Mouse (Mus musculus): ENCODE measurements around the gene Gm13723.

Gene Gm13723

GRCm38 (mm10) chr2:86874702-86875101, at the start of gene Gm13723:
Gm13723 (minus strand) TSS chr2:86874802.
- no peak for DNase-seq (ENCODE audit: low read depth in 2 of 2, low spot score in 2 of 2)

GRCm38 (mm10) chr2:86905647-86906046, 31.0 kb upstream of the Gm13723 start:
- DNase-seq (ENCODE audit: low read depth in 2 of 2, low spot score in 2 of 2), result no peak

- no peak for DNase-seq (ENCODE audit: low read depth in 2 of 2, low spot score in 2 of 2)
Measured at GRCm38 (mm10) chr2:86892116-86892515, 17.5 kb upstream of the Gm13723 start, which contains the start of gene Olfr1097. Olfr1097 (minus strand) TSS chr2:86892216.

GRCm38 (mm10) chr2:86851596-86851995, 23.0 kb downstream of the Gm13723 start, which contains the start of gene Olfr1095:
Olfr1095 (minus strand) TSS chr2:86851696.
- DNase-seq (ENCODE audit: low read depth in 2 of 2, low spot score in 2 of 2), result no peak

- DNase-seq (ENCODE audit: low read depth in 2 of 2, low spot score in 2 of 2), result no peak
Measured at GRCm38 (mm10) chr2:86824363-86824762, 50.2 kb downstream of the Gm13723 start, which contains the start of gene Olfr1094. Olfr1094 (plus strand) TSS chr2:86824663.

All from CD8-positive naive resting alpha-beta T cell, adult 2 months (primary cell).